Mouse (Mus musculus): ENCODE measurements around the gene Pdzd2.

DNA sequence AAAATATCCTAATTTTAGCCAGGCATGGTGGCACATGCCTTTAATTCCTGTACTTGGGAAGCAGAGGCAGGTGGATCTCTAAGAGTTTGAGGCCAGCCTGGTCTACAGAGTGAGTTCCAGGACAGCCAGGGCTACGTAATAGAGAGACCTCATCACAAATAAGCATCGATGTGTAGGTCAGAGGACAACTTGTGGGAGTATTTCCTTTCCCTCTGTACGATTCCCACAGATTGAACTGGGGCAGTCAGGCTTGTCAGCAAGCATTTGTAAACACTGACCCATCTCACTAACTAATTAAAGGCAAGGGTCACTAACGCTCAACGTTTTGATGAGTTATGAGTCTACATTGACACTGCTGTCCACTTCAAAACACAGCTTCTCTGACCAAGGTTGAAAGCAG, 425.1 kb downstream of the Pdzd2 start:
- TF ChIP-seq POLR2A (IDR thresholded peaks at IDR 0.05; ENCODE audit: control insufficient read depth, extremely low read depth, insufficient read depth, low read length, poor library complexity): no peak
- TF ChIP-seq CTCF (IDR thresholded peaks at IDR 0.05; ENCODE audit: borderline replicate concordance, control insufficient read depth, extremely low read depth, insufficient read depth, low read length, poor library complexity): no peak
